Mouse (Mus musculus) retina, adult 2 months (tissue): ENCODE data around the gene Plvap.

Experiments
- DNase-seq: peaks from one replicate; pipeline ENCODE4 v3.0.0-alpha.2; 2012; ENCODE audit warnings: low read depth, low spot score

Plvap gene

GRCm38 (mm10) chr8:71465733-71466132, 45.8 kb downstream of the Plvap start:
- no peak for DNase-seq

- peak; percentile 100 for DNase-seq
Observed at GRCm38 (mm10) chr8:71464513-71465500, 46.7 kb downstream of the Plvap start, which contains the start of gene Mrpl34. Gene Mrpl34 (plus strand): TSS chr8:71464959.

- peak; percentile 94 for DNase-seq
Observed at GRCm38 (mm10) chr8:71463188-71464033, 48.1 kb downstream of the Plvap start, which contains the start of gene Abhd8. Gene Abhd8 (minus strand): TSS chr8:71463655.

GRCm38 (mm10) chr8:71462786-71463185, 48.8 kb downstream of the Plvap start:
- peak; percentile 51 for DNase-seq

GRCm38 (mm10) chr8:71462191-71462590, 49.4 kb downstream of the Plvap start:
- DNase-seq, result no peak

- no peak for DNase-seq
Observed at GRCm38 (mm10) chr8:71461152-71461840, 50.3 kb downstream of the Plvap start.

- no peak for DNase-seq
Observed at GRCm38 (mm10) chr8:71460716-71461115, 50.8 kb downstream of the Plvap start.

GRCm38 (mm10) chr8:71457659-71458270, 53.8 kb downstream of the Plvap start:
- no peak for DNase-seq

GRCm38 (mm10) chr8:71456906-71457305, 54.6 kb downstream of the Plvap start:
- DNase-seq, result no peak

- DNase-seq, result no peak
Observed at GRCm38 (mm10) chr8:71454668-71455067, 56.9 kb downstream of the Plvap start.

- no peak for DNase-seq
Observed at GRCm38 (mm10) chr8:71452669-71453068, 58.9 kb downstream of the Plvap start.

- DNase-seq, result no peak
Observed at GRCm38 (mm10) chr8:71451777-71452176, 59.8 kb downstream of the Plvap start.

GRCm38 (mm10) chr8:71451337-71451736, 60.2 kb downstream of the Plvap start:
- DNase-seq, result no peak
